Mouse (Mus musculus): ENCODE results near the gene Nrip1. TPM values are rescaled to one million over a fixed set of nuclear protein-coding genes. Genes with fewer than 3 reads are reported as not detected.

Gene Nrip1
- polyA plus RNA-seq, 1 experiment from 2014 or later: 32.1 TPM

- peak overlapping the region; percentile 92 for H3K9ac ChIP-seq
- H3K4me1 ChIP-seq: peaks cover 29% of the 10 kb centered on the region
- no peak overlapping the region; the same call in 1 of the 2 replicates for H3K27ac ChIP-seq
- 39% methylated on average over 12 of the region's 12 CpGs for WGBS
- peak overlapping the region; percentile 86 for H3K4me3 ChIP-seq (replicated peaks)
- H3K27me3 ChIP-seq: 0 out of 2 replicates have a peak, but pooled peaks cover 3% of the 10 kb centered on the region
- H3K4me2 ChIP-seq: peak overlapping the region; percentile 67
- H3K36me3 ChIP-seq (replicated peaks): no peaks in the 10 kb centered on the region
- H3K9me3 ChIP-seq: no peaks in the 10 kb centered on the region
- ATAC-seq (ENCODE audit: low FRiP score): no peak
Observed at GRCm38 (mm10) chr16:76370716-76371613, 2.7 kb downstream of the Nrip1 start.

GRCm38 (mm10) chr16:76370041-76370715 is 3.4 kb downstream of the Nrip1 start:
- Histone ChIP-seq H3K4me2 (peak overlapping the region; percentile 67), H3K9me3 (no peaks in the 10 kb centered on the region), H3K27ac (no peak overlapping the region), H3K9ac (no peak overlapping the region), H3K36me3 (replicated peaks) (no peaks in the 10 kb centered on the region), H3K4me3 (replicated peaks) (no peak overlapping the region), H3K4me1 (peaks cover 37% of the 10 kb centered on the region), H3K27me3 (no peaks in the 10 kb centered on the region)
- 34% methylated on average over 6 of the region's 6 CpGs for WGBS
- ATAC-seq (ENCODE audit: low FRiP score): no peak

DNA sequence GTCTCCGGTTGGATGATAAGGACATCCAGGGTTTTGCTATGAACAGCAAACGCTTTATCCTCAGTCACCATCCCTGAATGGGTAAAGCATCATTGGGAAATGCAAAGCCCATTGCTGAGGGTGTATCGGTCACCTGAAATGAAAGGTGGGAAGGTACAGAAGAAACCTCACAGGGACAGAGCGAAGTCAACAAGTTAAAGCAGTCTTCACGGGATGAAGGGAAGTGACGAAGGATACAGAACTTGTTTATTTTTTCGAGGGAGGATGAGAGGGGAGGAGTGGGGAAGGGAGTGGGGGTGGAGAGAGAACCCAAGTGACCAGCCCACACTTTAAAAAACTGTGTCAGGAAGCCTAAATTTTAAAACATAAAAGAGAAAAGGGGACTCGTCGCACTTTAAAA is 4.4 kb downstream of the Nrip1 start:
- Histone ChIP-seq H3K9me3 (no peaks in the 10 kb centered on the region), H3K27me3 (no peaks in the 10 kb centered on the region), H3K4me2 (no peak overlapping the region), H3K4me1 (peaks cover 39% of the 10 kb centered on the region), H3K36me3 (replicated peaks) (no peaks in the 10 kb centered on the region), H3K9ac (no peak overlapping the region), H3K4me3 (replicated peaks) (no peak overlapping the region), H3K27ac (no peak overlapping the region)
- WGBS: 88% methylated on average over 9 of the region's 9 CpGs
- ATAC-seq (ENCODE audit: low FRiP score): no peak

- H3K4me1 ChIP-seq: peaks cover 32% of the 10 kb centered on the region
- H3K27me3 ChIP-seq: no peaks in the 10 kb centered on the region
- 93% methylated on average over 12 of the region's 12 CpGs for WGBS
- ATAC-seq (ENCODE audit: low FRiP score): no peak
- no peaks in the 10 kb centered on the region for H3K36me3 ChIP-seq (replicated peaks)
- H3K9me3 ChIP-seq: no peaks in the 10 kb centered on the region
- no peak overlapping the region for H3K27ac ChIP-seq
- no peak overlapping the region for H3K4me2 ChIP-seq
- no peak overlapping the region for H3K4me3 ChIP-seq (replicated peaks)
- H3K9ac ChIP-seq: no peak overlapping the region
Observed at GRCm38 (mm10) chr16:76367261-76367908, 6.2 kb downstream of the Nrip1 start.

DNA sequence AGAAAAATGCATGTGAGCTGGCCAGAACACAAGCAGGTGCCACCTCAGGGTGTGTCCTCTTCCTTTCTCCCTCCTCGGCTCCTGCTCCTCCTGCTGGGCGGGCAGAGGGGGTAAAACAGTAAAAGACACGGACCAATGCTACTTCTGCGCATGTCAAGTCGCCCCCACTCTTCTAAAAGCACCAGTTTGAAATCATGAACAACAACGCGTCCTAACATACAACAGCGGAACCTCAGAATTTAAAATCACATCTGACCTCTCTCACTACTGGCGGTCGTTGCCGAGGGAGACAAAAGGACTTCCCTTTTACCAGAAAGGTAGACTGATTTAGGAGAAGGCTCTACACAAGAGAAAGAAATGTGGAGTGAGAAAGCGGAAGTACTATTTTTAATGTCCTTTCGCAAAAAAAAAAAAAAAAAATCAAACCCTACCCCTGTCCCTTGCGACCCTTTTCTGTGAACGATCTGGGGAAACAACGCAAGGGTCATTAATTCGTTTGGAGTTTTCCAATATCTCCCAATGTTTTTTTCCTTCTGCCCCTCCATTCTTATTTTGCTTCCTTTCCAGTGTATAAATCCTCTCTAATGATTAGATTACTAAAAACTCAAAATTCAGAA is 7.7 kb downstream of the Nrip1 start:
- 83% methylated on average over 17 of the region's 17 CpGs for WGBS
- Histone ChIP-seq H3K4me1 (peaks cover 24% of the 10 kb centered on the region), H3K27ac (no peak overlapping the region), H3K9me3 (no peaks in the 10 kb centered on the region), H3K9ac (no peak overlapping the region), H3K4me3 (replicated peaks) (no peak overlapping the region), H3K27me3 (no peaks in the 10 kb centered on the region), H3K36me3 (replicated peaks) (no peaks in the 10 kb centered on the region), H3K4me2 (no peak overlapping the region)
- ATAC-seq (ENCODE audit: low FRiP score): no peak

DNA sequence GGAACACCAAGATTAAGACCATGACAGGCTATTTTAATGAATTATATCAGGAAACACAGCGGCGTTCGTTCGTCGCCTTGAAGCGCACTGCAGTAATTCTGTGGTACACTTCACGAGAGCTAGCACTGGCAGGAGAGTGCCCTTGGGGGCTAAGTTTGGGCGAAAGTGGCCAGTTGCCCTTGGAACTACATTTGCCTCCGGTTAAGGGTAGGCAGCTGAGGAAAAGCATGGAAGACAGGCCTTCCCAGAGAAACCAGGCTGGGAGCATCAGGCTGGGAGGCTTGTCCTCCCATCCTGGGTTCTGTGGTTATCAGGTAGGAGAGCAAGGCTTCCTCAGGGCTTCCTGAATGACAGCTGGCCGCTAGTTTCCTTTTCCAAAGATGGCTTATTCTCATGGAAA is 8.4 kb downstream of the Nrip1 start:
- no peak overlapping the region for H3K27ac ChIP-seq
- H3K4me2 ChIP-seq: no peak overlapping the region
- no peaks in the 10 kb centered on the region for H3K27me3 ChIP-seq
- 84% methylated on average over 10 of the region's 10 CpGs for WGBS
- no peak overlapping the region for H3K4me3 ChIP-seq (replicated peaks)
- no peaks in the 10 kb centered on the region for H3K9me3 ChIP-seq
- H3K36me3 ChIP-seq (replicated peaks): no peaks in the 10 kb centered on the region
- peaks cover 17% of the 10 kb centered on the region for H3K4me1 ChIP-seq
- no peak for ATAC-seq (ENCODE audit: low FRiP score)
- no peak overlapping the region for H3K9ac ChIP-seq

DNA sequence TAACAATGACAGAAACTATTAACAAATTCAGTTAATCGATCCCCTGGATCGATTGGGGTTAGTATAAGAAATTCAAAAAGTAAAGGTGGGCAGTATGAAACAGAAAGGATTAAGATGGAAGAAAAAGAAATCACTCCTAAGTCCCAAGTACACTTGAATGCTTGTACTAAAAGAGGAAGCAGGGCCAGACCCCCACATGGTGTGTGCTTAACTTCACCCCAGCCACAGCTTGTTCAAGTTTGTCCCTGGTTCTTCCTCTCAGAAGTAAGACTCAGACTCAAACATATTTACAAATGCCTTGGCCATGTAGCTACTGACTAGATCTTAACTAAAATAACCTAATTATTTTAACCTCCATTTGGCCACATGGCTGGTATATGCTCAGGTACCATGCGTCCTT is 10.0 kb downstream of the Nrip1 start:
- Histone ChIP-seq H3K9ac (no peak overlapping the region), H3K27me3 (no peaks in the 10 kb centered on the region), H3K36me3 (replicated peaks) (no peaks in the 10 kb centered on the region), H3K4me1 (peaks cover 9% of the 10 kb centered on the region), H3K4me3 (replicated peaks) (no peak overlapping the region), H3K27ac (no peak overlapping the region), H3K9me3 (no peaks in the 10 kb centered on the region), H3K4me2 (no peak overlapping the region)
- WGBS: 93% methylated on average over 3 of the region's 3 CpGs
- no peak for ATAC-seq (ENCODE audit: low FRiP score)

- ATAC-seq (ENCODE audit: low FRiP score): no peak
- no peak overlapping the region for H3K4me3 ChIP-seq (replicated peaks)
- H3K9me3 ChIP-seq: no peaks in the 10 kb centered on the region
- H3K36me3 ChIP-seq (replicated peaks): no peaks in the 10 kb centered on the region
- H3K27ac ChIP-seq: no peak overlapping the region
- H3K4me1 ChIP-seq: peaks cover 15% of the 10 kb centered on the region
- H3K9ac ChIP-seq: no peak overlapping the region
- H3K27me3 ChIP-seq: no peaks in the 10 kb centered on the region
- 95% methylated on average over 12 of the region's 12 CpGs for WGBS
- H3K4me2 ChIP-seq: no peak overlapping the region
Observed at GRCm38 (mm10) chr16:76362982-76363381, 10.6 kb downstream of the Nrip1 start.

DNA sequence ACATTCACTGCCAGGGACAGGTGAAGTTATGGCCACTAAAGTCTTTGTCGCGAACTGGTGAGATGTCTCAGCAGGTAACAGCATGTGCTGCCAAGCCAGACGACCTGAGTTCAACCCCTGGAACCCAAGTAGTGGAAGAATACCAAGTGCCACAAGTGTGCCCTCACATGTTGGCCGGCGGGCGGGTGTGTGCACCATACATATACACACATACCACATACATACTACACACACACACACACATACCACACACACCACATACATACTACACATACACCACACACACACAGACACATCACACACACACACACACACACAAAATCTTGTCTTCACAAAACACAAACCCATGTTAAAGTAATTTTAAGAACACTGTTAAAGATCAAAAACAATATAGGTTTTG is 13.2 kb downstream of the Nrip1 start:
- H3K36me3 ChIP-seq (replicated peaks): no peaks in the 10 kb centered on the region
- H3K27ac ChIP-seq: no peak overlapping the region
- H3K9ac ChIP-seq: no peak overlapping the region
- H3K27me3 ChIP-seq: no peaks in the 10 kb centered on the region
- 93% methylated on average over 6 of the region's 6 CpGs for WGBS
- no peaks in the 10 kb centered on the region for H3K9me3 ChIP-seq
- H3K4me3 ChIP-seq (replicated peaks): no peak overlapping the region
- no peak overlapping the region for H3K4me2 ChIP-seq
- no peak for ATAC-seq (ENCODE audit: low FRiP score)
- peaks cover 14% of the 10 kb centered on the region for H3K4me1 ChIP-seq

- Histone ChIP-seq H3K4me2 (no peak overlapping the region), H3K4me3 (replicated peaks) (no peak overlapping the region), H3K9me3 (no peaks in the 10 kb centered on the region), H3K36me3 (replicated peaks) (no peaks in the 10 kb centered on the region), H3K4me1 (peaks cover 9% of the 10 kb centered on the region; the same call in 1 of the 2 replicates), H3K9ac (no peak overlapping the region), H3K27me3 (no peaks in the 10 kb centered on the region), H3K27ac (no peak overlapping the region)
- ATAC-seq (ENCODE audit: low FRiP score): no peak
- WGBS: 56% methylated on average over 4 of the region's 4 CpGs
Observed at GRCm38 (mm10) chr16:76358757-76359156, 14.9 kb downstream of the Nrip1 start.

DNA sequence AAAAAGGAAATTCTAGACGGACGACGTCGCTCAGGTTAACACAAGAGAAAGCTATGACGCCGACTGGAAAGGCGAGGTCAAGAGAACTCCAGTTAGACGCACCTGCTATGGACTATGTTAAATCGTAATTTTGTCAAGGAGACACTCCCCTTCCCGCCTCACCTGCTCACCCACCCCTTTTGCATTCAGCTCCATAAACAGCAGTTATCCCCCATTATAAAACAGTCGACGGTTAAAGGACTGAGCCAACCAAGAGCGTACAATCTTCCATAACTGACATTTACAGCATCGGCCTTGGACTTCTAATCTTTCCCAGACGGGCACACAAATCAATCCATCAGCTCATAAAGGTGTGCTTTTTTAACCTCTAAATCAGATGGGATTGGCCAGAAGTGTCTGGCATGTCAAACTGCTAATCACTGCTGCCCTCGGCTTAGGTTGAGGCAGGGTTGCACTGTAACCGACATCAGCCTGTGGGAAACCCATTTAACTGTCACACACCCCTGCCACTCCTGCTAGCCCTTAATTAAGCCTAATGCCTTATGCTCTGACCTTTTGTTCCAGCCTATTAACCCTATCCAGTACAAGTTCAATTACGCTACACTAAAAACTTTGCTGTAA is 15.4 kb downstream of the Nrip1 start:
- no peaks in the 10 kb centered on the region for H3K36me3 ChIP-seq (replicated peaks)
- H3K4me3 ChIP-seq (replicated peaks): no peak overlapping the region
- H3K9me3 ChIP-seq: no peaks in the 10 kb centered on the region
- 0 out of 2 replicates have a peak, but pooled peaks have one; percentile 37 for ATAC-seq (ENCODE audit: low FRiP score)
- no peak overlapping the region for H3K27ac ChIP-seq
- WGBS: 71% methylated on average over 18 of the region's 18 CpGs
- no peak overlapping the region for H3K9ac ChIP-seq
- no peak overlapping the region for H3K4me2 ChIP-seq
- H3K27me3 ChIP-seq: no peaks in the 10 kb centered on the region
- peaks cover 9% of the 10 kb centered on the region; the same call in 1 of the 2 replicates for H3K4me1 ChIP-seq

All from forebrain, embryonic 12.5 days (tissue).